Mouse (Mus musculus) kidney, adult 18-20 months (tissue): ENCODE measurements around the gene Mcm5.

Source experiments
- DNase-seq: peaks from one replicate; pipeline ENCODE4 v3.0.0; 2021

The Mcm5 gene

GRCm38 (mm10) chr8:75103376-75103878, 5.9 kb upstream of the Mcm5 start:
- no peak for DNase-seq

- DNase-seq = peak; percentile 85
Observed at GRCm38 (mm10) chr8:75108527-75109235, 688 bp upstream of the Mcm5 start.

- DNase-seq = no peak
Observed at GRCm38 (mm10) chr8:75110093-75110492, 724 bp downstream of the Mcm5 start.

DNA sequence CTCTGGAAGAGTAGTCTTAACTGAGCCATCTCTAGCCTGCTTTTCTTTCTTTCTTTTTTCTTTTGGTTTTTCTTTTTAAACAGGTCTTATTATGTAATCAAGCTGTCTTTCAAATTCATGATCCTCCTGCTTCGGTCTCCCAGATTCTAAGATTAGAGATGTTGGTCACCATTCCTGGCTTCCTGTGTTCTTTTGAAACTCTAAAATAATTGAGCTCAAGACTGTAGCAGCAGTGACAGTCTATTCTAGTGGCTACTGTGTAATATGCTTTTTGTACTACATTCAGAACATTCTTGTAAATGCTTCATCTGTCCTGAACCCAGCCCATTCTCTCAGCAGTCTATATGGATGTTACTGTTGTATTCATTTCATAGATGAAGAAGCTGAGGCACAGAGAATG, 9.1 kb downstream of the Mcm5 start:
- no peak for DNase-seq

DNA sequence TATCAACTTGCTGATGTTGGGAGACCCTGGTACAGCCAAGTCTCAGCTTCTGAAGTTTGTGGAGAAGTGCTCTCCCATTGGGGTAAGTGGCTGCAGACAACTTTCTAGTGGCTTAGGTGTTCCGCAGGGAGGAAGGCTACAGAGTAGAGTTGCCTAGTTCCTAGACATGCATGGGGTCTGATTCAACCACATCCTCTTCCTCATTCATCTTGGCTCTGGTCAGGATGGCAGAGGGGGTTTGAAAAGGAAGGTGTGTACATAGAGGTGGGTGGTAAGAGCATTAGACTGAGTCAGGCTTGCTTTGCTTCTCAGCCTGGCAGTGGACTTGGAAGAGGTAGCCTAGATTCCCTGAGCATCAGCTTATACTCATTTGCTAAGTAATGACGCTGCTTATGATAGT, 9.9 kb downstream of the Mcm5 start:
- no peak for DNase-seq

- DNase-seq = no peak
Observed at GRCm38 (mm10) chr8:75119747-75120146, 10.4 kb downstream of the Mcm5 start.

GRCm38 (mm10) chr8:75127406-75127805, 18.0 kb downstream of the Mcm5 start:
- DNase-seq = no peak

GRCm38 (mm10) chr8:75132485-75132884, 23.1 kb downstream of the Mcm5 start:
- DNase-seq = peak; percentile 61

GRCm38 (mm10) chr8:75133399-75133798, 24.0 kb downstream of the Mcm5 start:
- no peak for DNase-seq

GRCm38 (mm10) chr8:75134603-75135391, 25.4 kb downstream of the Mcm5 start:
- no peak for DNase-seq

DNA sequence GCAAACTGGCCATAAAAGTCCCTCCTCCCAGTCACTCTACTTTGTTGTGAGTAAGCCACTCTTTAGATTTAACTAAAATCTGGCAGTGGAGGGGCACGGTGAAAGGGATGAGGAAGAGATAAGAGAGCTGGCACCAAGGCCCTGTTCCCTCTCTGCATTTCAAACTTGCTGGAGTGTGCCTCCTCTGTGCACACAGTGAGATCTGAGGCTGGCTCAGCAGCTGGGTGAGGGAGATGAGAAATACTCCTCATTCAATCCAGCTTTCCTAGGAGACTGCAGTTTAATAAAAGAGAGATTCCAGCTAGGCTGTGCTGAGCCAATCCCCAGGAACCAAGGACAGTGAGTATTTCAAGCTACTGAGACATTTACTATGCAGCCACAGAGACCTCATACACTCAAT, 26.4 kb downstream of the Mcm5 start:
- no peak for DNase-seq

- DNase-seq = no peak
Observed at GRCm38 (mm10) chr8:75136256-75136655, 26.9 kb downstream of the Mcm5 start.

DNA sequence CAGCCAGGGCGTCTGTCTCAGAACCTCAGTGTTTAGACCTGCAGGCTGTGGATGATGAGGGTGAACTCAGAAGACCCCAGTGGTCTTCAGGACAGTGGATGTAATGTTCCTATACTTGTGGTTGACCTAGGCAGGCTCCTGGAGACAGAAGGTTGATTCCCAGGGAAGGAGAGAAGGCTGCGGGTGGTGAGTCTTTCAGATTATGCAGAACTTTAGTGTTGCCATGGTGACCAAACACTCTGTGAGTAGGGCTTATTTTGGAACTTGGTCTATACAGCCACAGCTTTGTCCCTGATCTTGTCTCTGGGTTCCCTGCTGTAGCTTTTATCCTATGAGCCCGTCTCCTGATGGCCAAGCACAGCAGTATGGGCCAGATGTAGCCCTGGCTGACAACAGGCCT, 28.2 kb downstream of the Mcm5 start:
- no peak for DNase-seq

DNA sequence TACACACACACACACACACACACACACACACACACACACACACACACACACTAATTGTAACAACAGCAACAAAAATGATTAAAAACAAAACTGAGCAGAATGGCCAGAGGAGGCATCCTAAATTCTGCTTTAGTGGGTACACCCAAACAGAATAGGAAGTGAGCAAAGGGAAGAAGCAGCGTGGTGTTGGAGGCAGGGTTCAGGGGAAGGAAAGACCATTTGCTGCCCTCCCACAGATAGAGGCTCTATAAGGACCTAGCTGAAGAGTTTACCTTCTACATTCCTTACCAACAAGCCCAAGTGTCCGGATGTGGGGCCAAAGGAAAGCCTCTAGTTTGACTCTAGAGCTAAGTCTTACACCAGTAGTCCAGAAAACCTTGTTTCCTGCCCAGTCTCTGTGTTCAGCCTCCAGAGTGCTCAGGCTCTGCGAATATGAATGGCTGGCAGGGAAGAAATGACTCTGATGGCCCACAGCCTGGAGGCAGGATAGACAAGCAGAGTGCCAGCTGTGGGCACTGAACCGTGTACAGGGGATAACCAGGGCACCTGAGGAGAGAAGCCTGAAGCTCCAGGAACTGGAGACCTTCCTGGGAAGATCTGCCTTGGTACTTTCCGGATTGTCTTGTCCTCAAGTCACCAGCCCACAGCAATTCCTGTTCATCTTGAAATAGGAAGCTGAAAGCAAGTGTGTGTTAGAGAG, 41.7 kb downstream of the Mcm5 start:
- DNase-seq = peak; percentile 25

DNA sequence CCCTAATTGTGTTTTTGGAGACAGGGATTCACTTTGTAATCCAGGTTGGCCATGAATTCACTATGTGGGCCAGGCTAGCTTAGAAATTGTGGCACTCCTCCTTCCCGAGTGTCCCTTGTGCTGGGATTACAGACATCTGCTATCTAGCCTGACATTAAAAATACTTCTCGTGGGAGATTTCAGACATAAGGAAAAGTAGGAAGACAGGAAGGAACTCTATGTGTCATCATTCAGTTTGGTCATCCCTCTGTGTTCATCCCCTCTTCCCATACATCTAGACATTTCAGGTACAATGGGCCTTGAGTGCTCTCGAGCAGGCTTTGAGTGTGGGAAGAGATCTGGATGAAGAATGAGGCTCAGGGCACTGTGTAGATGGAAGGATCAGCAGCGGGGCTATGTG, 42.4 kb downstream of the Mcm5 start:
- DNase-seq = no peak

- no peak for DNase-seq
Observed at GRCm38 (mm10) chr8:75152505-75153082, 43.2 kb downstream of the Mcm5 start.

DNA sequence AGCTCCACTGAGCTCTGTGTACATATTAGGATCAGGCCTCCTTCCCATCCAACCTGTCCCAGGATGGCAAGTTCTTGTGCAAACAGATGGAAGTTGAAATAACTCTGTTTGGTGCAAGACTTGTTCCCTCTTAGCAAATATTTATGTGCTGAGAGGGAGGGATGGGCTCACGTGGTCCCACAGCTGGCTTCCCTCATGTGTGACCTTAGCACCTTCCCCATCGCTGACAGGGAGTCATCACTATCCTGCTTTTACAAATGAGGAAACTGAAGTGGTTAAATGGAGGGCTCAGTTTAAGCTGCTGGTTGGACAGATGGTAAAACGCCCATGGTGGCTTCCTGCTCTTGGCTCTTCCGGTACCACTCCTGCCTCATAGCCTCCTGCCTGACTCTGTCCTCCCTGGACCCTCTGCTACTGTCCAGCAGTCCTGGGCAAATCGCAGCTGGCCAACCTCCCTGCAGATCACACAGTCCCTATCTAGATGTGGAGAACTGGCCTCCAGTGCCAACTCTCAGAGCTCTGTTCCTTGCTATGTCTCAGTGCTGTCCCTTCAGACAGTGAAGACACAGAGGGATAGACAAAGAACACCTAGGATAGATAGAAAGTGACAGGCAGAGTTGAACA, 45.6 kb downstream of the Mcm5 start:
- DNase-seq = no peak

GRCm38 (mm10) chr8:75155740-75156322, 46.5 kb downstream of the Mcm5 start:
- no peak for DNase-seq

- DNase-seq = no peak
Observed at GRCm38 (mm10) chr8:75157471-75158230, 48.3 kb downstream of the Mcm5 start.

DNA sequence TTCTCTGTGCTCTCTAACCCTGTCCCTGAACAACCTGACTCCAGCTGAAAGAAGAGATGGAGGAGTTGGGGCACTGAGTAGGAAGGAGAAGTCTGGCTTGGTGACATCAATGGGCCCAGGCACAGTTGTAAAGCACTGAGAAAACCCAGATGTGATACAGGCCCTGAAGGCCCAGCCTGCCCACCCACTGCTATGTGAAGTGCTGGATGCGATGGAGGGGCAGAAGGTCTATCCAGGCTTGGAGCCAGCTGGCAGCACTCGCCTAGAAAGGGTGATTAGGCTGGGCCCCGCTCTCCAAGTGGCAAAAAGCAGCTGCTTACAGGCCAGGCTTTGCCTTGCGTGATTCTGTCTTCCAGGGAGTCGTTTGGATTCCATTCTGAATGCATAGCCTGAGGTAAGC, 60.0 kb downstream of the Mcm5 start:
- no peak for DNase-seq

- no peak for DNase-seq
Observed at GRCm38 (mm10) chr8:75172009-75172685, 62.8 kb downstream of the Mcm5 start.
